Mouse (Mus musculus) small intestine, adult 2 months (tissue): ENCODE results near the gene Vav3. TPM values are rescaled to one million over a fixed set of nuclear protein-coding genes. Genes with fewer than 3 reads are reported as not detected.

Experiments used
- H3K27ac ChIP-seq: fragments of 200-500 bp; 2 replicates; pipeline ENCODE4 v1.5.1; 2012; ENCODE audit warnings: low read depth, low read length, control low read depth, inconsistent platforms; ENCODE audit not compliant: insufficient read depth
- H3K27me3 ChIP-seq: fragments of 200-500 bp; 2 replicates; pipeline ENCODE4 v1.6.1; 2012; ENCODE audit warnings: mild to moderate bottlenecking, moderate library complexity, low read length, inconsistent platforms; ENCODE audit not compliant: control insufficient read depth, insufficient read depth
- H3K36me3 ChIP-seq: fragments of 200-500 bp; 2 replicates; pipeline ENCODE4 v1.6.1; 2012; ENCODE audit warnings: mild to moderate bottlenecking, low read length, control low read depth, inconsistent platforms; ENCODE audit not compliant: control insufficient read depth, insufficient read depth
- H3K4me1 ChIP-seq: fragments of 200-500 bp; 2 replicates; pipeline ENCODE4 v1.6.1; 2012; ENCODE audit warnings: low read length, inconsistent platforms, mixed read lengths; ENCODE audit not compliant: control insufficient read depth, insufficient read depth, insufficient read length
- H3K4me3 ChIP-seq: fragments of 200-500 bp; 2 replicates; pipeline ENCODE4 v1.5.1; 2012; ENCODE audit warnings: low read depth, mild to moderate bottlenecking, control low read depth, inconsistent platforms, low read length, moderate library complexity
- CTCF ChIP-seq: fragments of 200-500 bp; IDR thresholded peaks from 2 replicates; pipeline ENCODE4 v1.5.1; 2012; ENCODE audit warnings: low read depth, mild to moderate bottlenecking, control low read depth, inconsistent platforms, low read length, moderate library complexity, mixed read lengths; ENCODE audit not compliant: insufficient replicate concordance, insufficient read length; ENCODE audit errors: extremely low read depth
- POLR2A ChIP-seq: fragments of 200-500 bp; IDR thresholded peaks from 2 replicates; pipeline ENCODE4 v1.6.1; 2012; ENCODE audit warnings: low read depth, mild to moderate bottlenecking, control low read depth, inconsistent platforms, low read length, moderate library complexity
- WGBS: fragments of 180-500 bp; shearing (Covaris S2); methylation state at CpG from one replicate; pipeline ENCODE4 v1.1.7; 2018; 5-methylcytosine and 5-hydroxymethylcytosine counted together
- polyA plus RNA-seq: library from polyadenylated mRNA; depleted of rRNA; stranded (reverse); fragments of >200 nt; gene quantifications from 2 replicates; pipeline ENCODE4 v1.2.3, GENCODE M21; 2012

The Vav3 gene
- polyA plus RNA-seq, 1 experiment = 0.34 TPM

DNA sequence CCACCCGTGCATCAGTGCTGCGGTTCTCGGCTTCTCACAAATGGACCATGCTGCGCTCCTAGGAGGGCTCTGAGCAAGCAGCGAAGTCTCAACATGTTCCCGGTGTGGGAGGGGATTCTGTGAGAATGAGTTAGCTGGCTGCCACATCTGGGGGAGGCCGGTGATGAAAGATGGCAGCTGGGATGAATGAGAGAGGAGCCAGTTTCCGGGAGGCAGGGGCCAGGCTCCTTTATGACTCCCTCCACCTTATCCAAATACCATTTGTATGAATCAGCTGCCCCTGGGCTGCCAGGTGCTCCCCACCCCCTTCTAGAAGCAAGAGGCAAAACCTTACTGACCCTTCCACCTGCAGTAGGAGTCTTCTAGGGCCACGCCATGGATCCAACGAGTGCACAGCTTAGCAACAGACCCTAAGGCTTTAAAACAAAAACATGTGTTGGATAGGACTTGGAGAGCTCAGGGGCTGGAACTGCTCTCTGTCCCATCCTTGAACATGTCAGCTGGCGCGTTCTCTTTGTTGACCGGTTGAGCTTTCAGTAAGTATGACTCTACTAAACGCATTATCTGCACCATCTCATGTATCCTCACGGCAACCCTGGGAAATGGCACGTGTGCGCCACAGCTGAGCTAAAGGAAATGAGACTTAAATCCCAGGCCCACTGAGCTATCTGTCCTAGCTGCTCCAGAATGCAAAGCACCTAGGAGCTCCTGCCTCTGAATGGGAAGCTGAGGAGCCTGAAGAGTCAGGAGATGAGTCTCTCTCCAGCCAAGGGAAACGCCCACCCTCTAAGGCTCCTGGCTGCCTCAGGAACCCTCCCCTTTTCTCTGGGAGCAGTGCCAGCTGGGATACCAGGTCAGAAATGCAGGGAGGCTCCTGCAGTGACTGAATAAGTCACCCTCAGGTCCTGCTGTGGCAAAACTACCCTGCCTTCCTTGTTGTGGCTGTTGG lies 30.9 kb upstream of the Vav3 start:
- Histone ChIP-seq H3K27ac (no peak overlapping the region), H3K27me3 (no peaks in the 10 kb centered on the region), H3K4me3 (no peak overlapping the region), H3K4me1 (no peaks in the 10 kb centered on the region), H3K36me3 (no peaks in the 10 kb centered on the region)
- 70% methylated on average over 18 of the region's 18 CpGs for WGBS
- no peak for TF ChIP-seq CTCF
- TF ChIP-seq POLR2A = no peak

DNA sequence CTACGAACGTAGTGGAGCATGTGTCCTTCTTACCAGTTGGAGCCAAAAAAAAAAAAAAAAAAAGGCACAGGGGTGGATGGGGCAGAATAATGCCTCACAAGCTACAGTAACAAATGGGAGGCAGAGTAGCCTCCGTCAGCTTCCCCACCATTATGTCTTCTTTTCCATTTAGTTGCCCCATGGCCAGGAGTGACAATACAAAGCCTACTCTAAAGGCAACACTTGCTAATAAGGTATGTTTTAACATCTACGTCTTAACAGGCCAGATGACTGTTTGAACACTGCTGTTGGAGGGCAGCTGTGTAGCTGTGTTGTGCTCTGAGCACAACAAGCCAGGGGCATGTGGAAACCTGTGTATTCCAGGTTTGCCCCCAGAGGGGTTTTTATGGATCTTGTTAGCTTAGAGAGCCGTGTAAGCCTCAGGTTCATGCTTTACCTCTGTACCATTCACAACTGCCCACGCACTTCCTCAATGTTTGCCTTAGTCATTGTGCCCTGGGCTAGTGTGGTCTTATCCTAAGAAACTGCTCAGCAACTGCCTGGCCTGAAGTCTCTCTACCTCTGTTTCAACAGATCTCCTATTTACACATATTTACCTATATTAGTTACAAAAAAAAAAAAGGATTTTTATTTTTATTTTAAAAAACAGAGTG lies 29.2 kb upstream of the Vav3 start:
- WGBS = 85% methylated on average over 6 of the region's 6 CpGs

DNA sequence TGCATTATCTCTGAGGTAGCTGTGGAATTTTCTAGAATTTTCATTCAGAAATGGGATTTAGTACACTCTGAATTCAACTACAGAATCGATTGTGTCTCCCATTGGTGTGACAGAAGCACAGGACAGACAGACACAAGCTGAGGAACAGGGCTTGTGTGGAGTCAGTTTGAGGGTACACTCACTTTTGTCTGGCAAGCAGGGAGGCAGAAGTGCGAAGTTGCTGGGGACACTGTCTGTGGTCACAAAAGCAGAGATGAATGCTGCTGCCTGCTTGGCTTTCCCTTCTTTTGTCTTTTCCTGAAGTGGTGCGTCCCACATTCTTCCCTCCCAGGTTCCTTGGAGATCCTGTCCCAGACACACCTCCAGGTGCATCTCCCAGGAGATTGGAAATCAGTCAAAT lies 28.6 kb upstream of the Vav3 start:
- 71% methylated on average over 3 of the region's 3 CpGs for WGBS

More for the DNA sequence above, 29.2 kb upstream of the Vav3 start:
- no peaks in the 10 kb centered on the region for H3K4me1 ChIP-seq
- no peak overlapping the region for H3K27ac ChIP-seq
- H3K4me3 ChIP-seq = no peak overlapping the region
- no peaks in the 10 kb centered on the region for H3K27me3 ChIP-seq
- TF ChIP-seq CTCF = no peak
- no peak for TF ChIP-seq POLR2A
- no peaks in the 10 kb centered on the region for H3K36me3 ChIP-seq

DNA sequence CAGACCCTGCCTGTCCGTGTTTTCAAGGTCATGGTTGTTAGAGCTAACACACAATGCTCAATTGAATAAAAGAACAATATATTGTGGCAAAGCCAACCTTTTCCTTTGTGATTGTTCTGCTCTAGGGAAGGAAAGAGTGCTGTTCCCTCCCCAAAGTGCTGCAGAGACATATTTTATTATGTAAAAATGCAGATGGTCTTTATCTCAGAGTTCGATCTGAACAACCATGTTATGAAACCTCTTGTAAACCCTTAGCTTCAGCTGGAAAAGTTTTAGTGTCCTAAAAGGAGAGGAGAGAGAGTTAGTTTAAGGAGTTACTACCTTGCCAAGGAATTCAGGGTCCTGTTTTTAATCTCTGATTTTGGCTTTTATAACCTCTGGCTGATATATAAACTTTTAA lies 27.0 kb upstream of the Vav3 start:
- Histone ChIP-seq H3K4me1 (no peaks in the 10 kb centered on the region), H3K27me3 (no peaks in the 10 kb centered on the region), H3K27ac (no peak overlapping the region), H3K4me3 (no peak overlapping the region), H3K36me3 (no peaks in the 10 kb centered on the region)
- no peak for TF ChIP-seq POLR2A
- TF ChIP-seq CTCF = no peak
- 45% methylated on average over 2 of the region's 2 CpGs for WGBS

More for the DNA sequence above, 28.6 kb upstream of the Vav3 start:
- Histone ChIP-seq H3K36me3 (no peaks in the 10 kb centered on the region), H3K27me3 (no peaks in the 10 kb centered on the region), H3K4me3 (no peak overlapping the region), H3K27ac (no peak overlapping the region), H3K4me1 (no peaks in the 10 kb centered on the region)
- no peak for TF ChIP-seq CTCF
- TF ChIP-seq POLR2A = no peak

GRCm38 (mm10) chr3:109322225-109322624 lies 18.2 kb upstream of the Vav3 start:
- no peak for TF ChIP-seq CTCF
- TF ChIP-seq POLR2A = no peak
- Histone ChIP-seq H3K27ac (no peak overlapping the region), H3K27me3 (no peaks in the 10 kb centered on the region), H3K4me1 (no peaks in the 10 kb centered on the region), H3K4me3 (no peak overlapping the region), H3K36me3 (no peaks in the 10 kb centered on the region)

GRCm38 (mm10) chr3:109323447-109324300 lies 16.8 kb upstream of the Vav3 start:
- Histone ChIP-seq H3K36me3 (no peaks in the 10 kb centered on the region), H3K4me3 (no peak overlapping the region), H3K4me1 (no peaks in the 10 kb centered on the region), H3K27ac (no peak overlapping the region), H3K27me3 (no peaks in the 10 kb centered on the region)
- 53% methylated on average over 7 of the region's 7 CpGs for WGBS
- TF ChIP-seq POLR2A (no peak), CTCF (no peak)
